Mouse (Mus musculus): ENCODE results near the gene Riox1.
"Not testable (repeated sequence)": the region's sequence is repeated elsewhere in the genome, so short reads cannot be mapped to it uniquely, and the experiment has no call there.

The Riox1 gene

DNA sequence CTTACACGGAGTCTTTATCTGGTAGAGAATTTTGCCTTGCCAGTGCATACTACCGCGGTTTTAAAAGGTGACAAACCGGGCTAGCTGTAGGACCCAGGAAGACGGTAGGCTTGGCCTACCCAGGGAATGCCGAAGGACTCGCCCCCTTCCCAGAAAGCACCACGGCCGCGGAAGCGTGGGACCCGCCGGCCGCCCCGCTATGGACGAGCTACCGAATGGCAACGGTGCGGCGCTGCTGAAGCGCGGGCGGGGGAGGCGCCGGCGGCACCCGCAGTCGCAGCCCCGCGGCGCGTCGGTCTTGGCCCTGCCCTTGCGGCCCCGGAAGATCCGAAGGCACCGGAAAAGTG lies at the start of gene Riox1:
Gene Riox1, plus strand, starts transcription at position 116 of the 347 bp plus-strand sequence.
- ATAC-seq (ENCODE audit: insufficient number of reproducible peaks, low FRiP score, low TSS enrichment), result peak; percentile 93

DNA sequence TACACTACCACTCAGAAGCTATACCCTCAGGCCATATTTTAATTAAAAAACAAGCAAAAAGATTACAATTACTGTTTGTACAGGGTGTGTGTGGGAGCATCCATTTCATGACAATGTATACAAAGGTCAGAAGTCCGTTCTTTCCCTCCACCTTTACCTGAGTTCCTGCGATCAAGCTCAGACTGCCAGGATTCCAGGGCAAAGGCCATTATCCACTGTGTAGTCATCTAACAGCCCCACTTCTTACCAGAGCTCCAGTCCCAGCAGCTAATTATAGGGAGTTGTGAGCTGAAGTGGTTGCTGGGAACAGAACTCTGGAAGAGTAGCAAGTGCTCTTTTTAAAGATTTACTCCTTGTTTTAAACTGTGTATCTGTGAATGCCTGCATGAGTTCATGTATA lies 40.0 kb upstream of the Riox1 start:
- no peak for ATAC-seq (ENCODE audit: insufficient number of reproducible peaks, low FRiP score, low TSS enrichment)

DNA sequence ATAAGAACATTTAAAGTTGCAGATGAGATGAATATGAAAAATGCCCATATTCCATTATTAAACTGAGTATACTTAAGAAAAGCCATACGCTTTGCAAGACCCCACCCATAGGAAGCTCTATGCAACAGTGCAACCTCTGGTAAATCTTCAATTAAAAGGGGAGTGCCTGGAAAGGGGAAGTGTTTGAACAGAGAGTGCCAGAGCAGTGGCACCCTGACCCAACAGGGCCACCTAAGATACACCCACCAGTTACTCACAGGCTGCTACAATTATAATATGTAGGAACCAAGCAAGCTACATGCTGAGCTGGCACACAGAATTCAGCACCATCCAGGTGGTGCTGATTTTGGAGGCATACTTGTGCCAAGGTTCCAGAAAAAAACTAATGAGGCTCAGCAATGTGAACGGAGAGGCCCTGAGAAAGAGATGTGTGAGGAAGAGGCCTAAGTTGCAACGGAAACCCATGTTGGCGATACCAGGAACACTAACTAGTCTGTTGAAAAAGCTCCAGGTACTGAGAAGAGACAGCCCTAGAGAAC lies 36.1 kb upstream of the Riox1 start:
- ATAC-seq (ENCODE audit: insufficient number of reproducible peaks, low FRiP score, low TSS enrichment), result peak; percentile 79

DNA sequence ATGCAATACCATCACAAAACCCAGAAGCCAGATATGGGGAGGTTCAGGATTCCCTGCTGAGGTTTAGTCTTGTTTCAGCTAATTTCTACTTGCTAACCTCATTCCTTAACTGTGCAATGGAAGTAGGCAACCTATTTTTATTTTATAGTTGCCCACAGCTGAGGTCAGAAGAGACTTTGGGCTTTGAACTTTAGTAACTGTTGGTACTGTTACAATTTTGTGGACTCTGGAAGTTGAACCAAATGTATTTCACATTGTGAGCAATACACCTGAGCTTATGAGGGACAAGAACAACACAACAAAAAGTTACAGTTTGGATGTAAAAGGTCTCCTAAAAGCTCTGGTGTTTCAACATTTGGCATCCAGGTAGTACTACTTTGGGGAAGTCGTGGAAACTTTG lies 35.6 kb upstream of the Riox1 start:
- ATAC-seq (ENCODE audit: insufficient number of reproducible peaks, low FRiP score, low TSS enrichment), result peak; percentile 36; the same call in 1 of the 2 replicates

DNA sequence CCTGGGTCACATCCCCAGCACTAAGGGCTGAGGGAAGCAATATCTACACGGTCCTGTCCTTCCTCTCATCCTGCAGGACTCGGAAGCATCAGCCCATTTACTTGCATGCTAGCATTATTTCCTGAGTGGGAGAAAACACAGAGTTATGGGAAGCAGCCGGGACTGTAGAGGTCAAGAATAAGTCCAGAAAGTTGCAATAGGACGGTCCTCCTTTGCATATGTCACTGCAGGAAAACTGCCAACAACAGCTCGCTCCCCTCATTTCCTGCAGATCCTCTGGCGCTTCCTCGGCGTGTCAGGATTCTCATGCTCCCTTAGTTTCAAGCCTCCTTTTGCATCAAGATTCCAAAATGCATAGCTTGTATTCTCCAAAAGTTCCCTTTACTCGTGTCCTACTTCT lies 33.5 kb upstream of the Riox1 start:
- no peak for ATAC-seq (ENCODE audit: insufficient number of reproducible peaks, low FRiP score, low TSS enrichment)

DNA sequence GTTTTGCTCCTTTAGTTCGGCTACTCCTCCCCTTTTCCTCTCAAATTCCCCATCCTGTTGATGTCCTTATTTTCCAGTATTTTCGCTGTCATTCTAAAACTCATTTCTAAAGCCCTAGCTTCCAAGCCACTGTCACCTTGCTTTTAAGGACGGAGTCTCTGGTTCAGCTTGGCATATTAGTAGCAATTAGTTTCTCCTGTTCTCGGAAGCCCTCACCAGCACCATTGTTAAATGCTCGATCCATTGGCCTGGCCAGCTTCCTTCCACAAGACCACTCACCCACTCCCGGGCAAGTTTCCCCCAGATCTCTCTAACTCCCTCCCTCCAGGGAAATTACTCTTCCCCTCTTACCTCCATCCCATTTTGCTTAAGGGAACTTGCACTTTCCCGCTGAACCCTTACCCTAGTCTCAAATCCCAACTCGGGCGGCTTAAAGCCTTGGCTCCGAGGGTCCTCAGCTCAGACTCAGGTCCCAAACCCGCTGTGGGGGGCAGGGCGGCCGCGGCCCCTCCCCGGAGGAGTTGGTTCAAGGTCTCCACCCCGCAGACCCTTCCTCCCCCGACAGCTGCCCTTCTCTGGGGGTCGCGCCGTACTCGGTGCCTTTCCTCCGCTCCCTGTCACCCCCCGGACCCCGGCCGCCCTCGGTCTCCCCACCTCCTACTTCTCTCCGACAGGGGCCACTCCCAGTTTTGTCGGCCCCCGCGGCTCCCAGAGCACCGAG lies 29.5 kb upstream of the Riox1 start:
- no peak for ATAC-seq (ENCODE audit: insufficient number of reproducible peaks, low FRiP score, low TSS enrichment)

DNA sequence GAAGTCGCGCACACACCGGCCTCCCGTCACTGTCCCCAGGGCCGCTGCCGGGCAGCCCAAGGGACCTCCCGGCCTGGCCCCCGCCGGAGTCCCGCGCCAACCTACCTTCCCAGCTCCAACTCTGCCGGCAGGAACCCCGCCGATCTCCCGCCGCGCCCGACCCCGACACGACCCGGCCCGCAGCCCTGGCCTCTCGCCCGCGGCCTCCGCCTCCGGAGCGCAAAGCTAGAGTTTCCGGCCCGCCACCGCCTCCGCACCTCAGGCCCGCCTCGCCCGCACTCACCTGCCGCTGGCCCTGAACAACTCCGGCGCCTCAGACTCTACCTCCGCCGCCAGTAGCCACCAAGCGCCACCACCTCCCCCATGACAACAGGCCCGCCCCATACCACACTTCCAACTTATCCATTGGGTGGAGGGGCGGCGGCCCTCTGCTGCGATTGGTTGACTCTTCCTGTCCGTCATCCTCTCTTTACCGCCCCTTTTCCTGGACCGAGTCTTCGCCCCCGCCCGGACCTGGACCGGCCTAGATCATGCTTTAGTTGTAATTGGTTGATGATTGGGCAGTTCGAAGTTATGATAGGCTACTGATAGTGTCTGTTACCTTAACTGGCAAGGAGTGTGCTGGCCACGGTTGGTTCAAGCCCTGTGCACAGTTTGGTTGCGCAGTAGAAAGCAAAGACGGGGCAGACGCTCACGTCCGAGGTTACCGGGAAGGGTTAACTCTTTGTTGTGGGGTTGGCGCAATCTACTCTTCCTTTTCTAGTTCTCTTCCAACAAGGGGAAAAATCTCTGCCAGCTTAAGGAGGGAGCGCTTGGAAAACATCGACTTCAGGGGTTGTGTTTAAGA lies 28.6 kb upstream of the Riox1 start, which contains the start of gene Numb:
Gene Numb, minus strand, starts transcription at position 400 of the 847 bp plus-strand sequence.
- ATAC-seq (ENCODE audit: insufficient number of reproducible peaks, low FRiP score, low TSS enrichment), result peak; percentile 99

DNA sequence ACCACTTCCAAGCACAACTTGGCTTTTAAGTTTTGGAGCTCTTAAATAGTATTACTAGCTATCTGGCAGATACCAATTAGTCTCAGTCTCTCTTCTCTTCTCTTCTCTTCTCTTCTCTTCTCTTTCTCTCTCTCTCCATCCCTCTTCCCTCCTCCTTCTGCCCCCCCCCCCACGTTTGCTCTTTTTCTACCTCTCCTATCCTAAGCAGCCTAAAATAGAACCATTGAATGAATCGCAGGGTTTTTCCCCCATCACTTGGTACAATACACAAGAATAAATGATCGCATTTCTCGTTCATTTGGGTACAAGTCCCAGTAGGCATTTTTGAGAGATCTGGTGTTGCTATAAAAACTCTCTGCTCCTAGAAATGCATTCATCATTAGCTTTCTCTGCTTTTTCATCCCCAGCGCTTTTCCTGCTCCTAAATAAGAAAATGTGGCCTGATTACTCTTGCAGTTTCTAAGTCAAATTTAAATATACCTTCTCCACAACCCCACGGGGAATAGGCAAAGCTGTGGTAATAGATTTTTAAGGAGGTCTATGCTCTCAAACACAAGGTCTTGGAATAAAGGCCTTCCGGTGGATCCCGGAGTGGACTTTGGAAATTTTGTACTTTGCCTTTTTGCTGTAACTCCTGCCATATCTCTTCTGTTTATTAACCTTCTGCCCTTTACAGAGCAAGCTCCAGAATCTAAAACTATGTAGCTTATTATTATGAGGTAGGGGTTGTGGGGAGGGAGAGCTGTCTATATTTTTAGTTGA lies 27.5 kb upstream of the Riox1 start:
- ATAC-seq (ENCODE audit: insufficient number of reproducible peaks, low FRiP score, low TSS enrichment), result no peak

DNA sequence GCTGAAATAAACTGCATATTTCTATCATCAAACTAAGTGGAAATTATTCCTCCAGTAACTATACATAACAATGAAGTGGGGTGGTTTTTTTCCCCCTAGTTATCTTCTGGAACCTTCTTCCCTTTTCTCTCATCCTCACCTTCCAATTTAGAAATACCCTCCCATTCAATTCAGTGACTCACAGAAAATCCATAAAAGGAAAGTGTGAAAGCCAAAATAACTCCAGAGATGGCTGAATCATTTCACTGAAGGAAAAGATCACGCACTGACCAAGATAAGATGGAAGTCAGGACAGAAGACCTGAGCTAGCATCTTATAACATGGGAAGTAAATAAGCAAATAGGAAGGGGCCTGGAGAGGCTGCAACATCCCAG lies 26.9 kb upstream of the Riox1 start:
- ATAC-seq (ENCODE audit: insufficient number of reproducible peaks, low FRiP score, low TSS enrichment), result no peak

DNA sequence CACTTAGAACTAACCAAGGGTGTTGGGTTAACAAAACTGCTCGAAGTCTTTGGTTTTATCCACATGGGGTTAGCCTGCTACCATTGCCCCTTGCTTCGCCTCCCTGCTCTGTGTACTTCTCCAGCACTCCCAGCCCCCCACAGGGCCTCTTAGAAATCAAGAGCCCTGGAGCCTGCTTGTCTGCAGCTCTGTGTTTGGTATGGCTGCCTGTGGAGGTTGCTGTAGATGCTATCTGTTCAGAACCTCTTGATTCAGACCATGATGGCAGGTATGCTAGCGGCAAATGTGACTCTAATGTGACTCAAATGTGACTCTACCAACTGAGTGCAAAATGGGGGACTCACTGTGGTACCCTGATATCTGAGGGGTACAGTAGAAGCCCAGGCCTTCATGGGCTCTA lies 26.1 kb upstream of the Riox1 start:
- ATAC-seq (ENCODE audit: insufficient number of reproducible peaks, low FRiP score, low TSS enrichment), result no peak

DNA sequence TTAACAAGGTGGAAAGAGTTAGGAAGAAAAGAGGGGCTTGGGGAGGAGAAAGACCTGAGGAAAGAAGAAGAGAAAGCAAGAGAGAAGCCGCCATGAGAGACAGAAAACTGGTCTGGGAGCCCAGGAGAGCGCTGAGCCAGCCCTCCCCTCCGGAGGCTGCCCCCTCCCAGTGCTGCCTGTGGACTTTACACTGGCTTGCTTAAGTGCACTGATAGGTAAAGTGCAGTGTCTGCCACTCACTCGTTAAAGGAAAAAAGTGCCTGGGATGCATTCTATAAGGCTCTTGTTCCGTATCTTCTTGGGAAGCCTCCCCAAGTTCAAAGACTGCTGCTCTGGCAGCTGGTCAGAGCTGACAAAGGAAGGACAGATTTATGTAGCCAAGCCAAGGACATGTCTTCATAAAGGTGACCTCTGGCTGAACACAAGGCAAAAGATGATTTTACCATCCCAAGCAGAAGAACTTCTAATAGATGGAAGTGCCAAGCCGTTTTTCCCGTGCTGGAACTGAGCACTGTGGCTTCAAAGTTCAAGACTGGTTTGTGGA lies 25.2 kb upstream of the Riox1 start:
- ATAC-seq (ENCODE audit: insufficient number of reproducible peaks, low FRiP score, low TSS enrichment), result no peak

DNA sequence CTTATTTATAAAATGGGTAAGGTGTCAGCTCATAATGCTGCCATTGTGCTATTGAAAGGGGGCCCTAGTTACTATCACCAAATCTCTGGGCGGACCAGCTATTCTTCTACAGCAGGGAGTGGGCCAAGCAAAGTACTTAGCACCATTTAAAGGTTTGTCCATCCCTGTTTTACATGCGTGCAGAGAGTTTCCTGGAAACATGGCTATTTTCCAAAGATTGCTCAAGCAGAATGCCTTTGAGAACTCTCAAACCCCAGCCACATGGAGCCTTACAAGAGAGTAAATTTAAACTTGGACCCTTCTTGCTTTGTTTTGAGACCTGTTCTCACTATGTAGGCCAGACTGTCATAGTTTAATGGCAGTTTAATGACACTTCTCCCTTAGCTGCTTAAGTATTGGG lies 24.3 kb upstream of the Riox1 start:
- ATAC-seq (ENCODE audit: insufficient number of reproducible peaks, low FRiP score, low TSS enrichment), result no peak

DNA sequence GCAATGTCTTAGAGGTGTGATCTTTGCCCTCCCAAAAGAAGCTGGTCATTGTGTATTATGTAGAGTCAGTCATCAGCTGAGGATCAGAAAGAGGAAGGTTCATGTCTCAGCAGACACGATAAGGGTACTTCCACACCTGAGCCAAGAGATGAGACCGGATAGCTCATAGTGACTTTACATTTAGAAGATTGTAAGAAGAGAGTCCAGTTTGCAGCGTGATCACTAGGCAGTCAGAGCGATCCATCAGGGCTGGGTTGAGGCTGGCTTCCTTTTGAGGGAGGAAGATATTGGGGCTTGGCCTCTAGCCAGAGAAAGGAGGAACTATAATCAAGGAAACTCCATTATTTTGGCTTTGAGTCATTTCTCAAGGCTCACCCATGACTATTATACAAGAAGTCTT lies 22.7 kb upstream of the Riox1 start:
- ATAC-seq (ENCODE audit: insufficient number of reproducible peaks, low FRiP score, low TSS enrichment), result no peak

DNA sequence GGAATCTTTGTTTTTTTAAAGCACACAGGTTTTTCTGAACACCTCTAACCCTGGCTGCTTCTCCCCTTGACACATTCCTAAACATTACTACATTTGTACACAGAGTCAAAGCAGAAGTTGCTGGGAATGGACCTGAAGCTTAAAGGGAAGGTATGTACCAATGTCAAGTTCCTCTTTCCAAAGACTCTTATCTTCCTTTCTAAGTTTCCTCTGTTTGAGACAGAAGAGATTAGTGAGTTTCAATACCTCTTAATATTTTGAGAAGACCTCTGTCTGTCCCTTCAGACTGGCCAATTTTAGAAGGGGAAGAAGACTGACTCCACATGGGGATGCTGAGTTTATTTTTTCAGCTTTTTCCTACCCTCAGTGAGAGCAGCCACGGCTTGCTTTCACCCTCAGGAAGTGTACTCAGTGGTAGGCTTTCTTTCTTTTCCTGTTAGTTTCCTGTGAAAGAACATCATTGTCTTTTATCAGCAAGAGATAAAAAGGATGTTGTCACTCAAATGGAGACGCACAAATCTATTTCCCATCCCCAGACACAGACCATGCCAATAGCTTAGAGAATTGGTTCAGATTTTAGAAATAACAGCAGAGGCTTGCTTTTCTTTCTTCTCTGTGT lies 21.1 kb upstream of the Riox1 start:
- no peak for ATAC-seq (ENCODE audit: insufficient number of reproducible peaks, low FRiP score, low TSS enrichment)

DNA sequence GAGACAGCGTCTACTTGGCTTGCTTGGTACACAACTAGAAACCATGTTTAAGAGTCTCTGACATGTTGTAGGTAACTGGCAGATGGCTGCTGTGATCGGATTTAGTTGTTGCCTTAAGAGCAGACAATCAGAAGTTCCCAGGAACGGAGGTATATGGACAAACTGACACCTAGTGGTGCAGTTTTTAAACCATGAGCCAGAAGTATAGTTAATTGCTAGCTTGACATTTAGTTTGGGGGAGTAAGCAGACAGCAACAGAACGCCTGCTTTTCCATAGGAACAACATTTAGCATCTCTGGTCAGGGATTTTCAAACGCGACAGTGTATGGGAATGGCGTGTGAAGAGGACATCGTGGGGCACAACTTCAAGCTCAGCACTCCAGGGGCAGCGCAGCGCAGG lies 12.8 kb upstream of the Riox1 start:
- no peak for ATAC-seq (ENCODE audit: insufficient number of reproducible peaks, low FRiP score, low TSS enrichment)

DNA sequence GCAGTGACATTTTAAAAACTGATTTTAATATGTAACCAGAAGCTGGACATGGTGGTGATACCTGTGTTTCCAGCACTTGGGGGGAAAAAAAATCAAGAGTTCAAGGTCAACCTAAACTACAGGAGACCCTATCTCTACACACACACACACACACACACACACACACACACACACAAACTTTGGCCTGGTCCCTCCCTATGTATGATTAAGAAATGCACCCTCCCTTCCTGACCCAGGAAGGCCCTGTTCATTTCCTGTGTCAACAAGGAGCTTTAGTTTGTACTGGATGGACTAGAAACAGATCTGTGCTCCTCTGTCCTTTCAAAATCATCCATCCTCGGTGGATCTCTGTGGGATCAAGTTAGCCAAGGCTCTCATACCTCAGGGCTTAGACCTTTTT lies 11.8 kb upstream of the Riox1 start:
- not testable (repeated sequence) for ATAC-seq (ENCODE audit: insufficient number of reproducible peaks, low FRiP score, low TSS enrichment)

DNA sequence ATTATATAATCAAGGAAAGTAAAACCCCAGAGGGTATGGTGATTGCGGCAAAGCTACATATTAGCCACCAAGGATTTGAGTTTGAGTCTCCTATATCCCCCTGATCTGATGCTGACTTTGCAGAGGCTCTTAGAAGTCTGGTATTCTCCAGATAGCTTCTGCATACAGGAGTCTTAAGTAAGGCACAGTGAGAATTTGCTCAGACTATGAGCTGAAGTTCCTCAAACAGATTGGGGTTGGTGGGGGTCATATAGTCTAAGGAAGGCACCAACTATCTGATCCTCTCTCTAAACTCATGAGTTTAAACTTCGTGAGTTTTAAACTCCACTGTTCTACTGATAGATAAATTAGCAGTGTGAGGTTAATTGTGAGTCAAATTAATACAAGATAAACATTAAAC lies 11.1 kb upstream of the Riox1 start:
- no peak for ATAC-seq (ENCODE audit: insufficient number of reproducible peaks, low FRiP score, low TSS enrichment)

DNA sequence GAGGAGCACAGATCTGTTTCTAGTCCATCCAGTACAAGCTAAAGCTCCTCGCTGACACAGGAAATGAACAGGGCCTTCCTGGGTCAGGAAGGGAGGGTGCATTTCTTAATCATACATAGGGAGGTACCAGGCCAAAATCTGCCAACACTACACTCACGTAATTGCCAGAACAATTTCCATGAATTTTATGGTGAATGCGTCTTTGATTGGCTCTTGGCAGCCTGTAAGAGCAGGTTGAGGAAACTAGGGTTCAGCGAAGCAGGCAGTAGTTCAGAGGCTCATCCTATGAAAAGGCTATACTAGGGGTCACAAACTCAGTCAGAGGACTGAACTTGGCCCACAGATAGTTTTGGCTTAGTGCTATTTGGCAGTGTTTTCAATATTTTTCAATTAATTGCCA lies 10.4 kb upstream of the Riox1 start:
- ATAC-seq (ENCODE audit: insufficient number of reproducible peaks, low FRiP score, low TSS enrichment), result no peak

DNA sequence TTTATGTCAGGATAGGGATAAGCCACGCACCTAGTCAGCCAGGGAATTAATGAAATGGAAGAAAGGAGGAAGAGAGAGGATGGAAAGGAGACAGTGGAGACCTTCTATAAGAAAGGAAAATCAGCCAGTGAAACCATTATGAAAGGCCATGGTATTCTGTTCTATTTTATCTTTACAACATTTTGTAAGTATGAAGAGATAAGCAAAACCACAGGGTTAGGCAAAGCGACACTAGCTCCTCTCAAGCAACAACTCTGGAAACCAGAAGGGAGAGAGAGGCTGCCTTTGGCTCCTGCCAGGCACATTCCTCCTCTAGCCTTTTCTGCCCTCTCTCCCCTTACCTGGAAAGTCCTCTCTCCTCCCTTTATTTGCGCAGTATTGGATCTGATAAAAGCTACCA lies 8.5 kb upstream of the Riox1 start:
- no peak for ATAC-seq (ENCODE audit: insufficient number of reproducible peaks, low FRiP score, low TSS enrichment)

DNA sequence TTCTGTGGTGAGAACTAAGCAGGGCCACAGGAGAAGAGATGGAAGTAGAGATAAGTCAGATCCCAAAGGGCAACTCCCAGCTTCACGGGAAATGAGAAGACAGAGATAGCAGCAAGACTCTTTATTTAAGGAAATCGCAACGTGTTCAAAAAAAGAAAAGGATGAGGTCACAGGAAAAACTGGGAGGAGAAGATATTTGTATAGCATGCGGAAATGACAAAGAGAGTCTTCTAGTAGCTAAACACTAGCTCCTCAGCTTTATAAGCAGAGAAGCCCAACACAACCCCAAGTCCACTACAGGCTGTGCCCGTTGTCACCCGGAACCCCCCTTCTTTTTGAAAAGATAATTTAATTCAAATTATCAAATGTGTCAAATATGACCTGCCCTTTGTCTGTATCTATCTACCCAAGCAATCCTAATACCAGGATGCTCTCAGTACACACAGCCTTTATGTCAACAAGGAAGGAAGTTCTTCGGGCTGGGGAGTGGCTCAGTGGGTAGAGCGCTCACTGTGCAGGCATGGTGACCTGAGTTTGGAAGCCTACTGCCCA lies 3.1 kb upstream of the Riox1 start:
- no peak for ATAC-seq (ENCODE audit: insufficient number of reproducible peaks, low FRiP score, low TSS enrichment)
